Mouse (Mus musculus) kidney, postnatal 14 days (tissue): ENCODE measurements at regions not wholly inside any gene's neighbourhood (a gene's known extent, or its start where the extent isn't known, plus 50 kb on each side); places are given as distances from the start of the nearest gene placed in this dataset.
A peak's percentile ranks its signal among the peaks of the same experiment; 100 is the strongest.

Source experiments
- DNase-seq: peaks from one replicate; pipeline ENCODE4 v3.0.0; 2022; ENCODE audit warnings: mixed read lengths

GRCm38 (mm10) chr11:25330696-25331095 is 879.9 kb downstream of the 5730522E02Rik start:
- no peak for DNase-seq

- no peak for DNase-seq
Observed at GRCm38 (mm10) chr11:25322426-25322825, 888.1 kb downstream of the 5730522E02Rik start.

- no peak for DNase-seq
Observed at GRCm38 (mm10) chr11:25321494-25321893, 889.1 kb downstream of the 5730522E02Rik start.

- no peak for DNase-seq
Observed at GRCm38 (mm10) chr11:25314645-25315044, 895.9 kb downstream of the 5730522E02Rik start.

- no peak for DNase-seq
Observed at GRCm38 (mm10) chr11:25313879-25314278, 896.7 kb downstream of the 5730522E02Rik start.

- no peak for DNase-seq
Observed at GRCm38 (mm10) chr11:25313308-25313707, 897.3 kb downstream of the 5730522E02Rik start.

- no peak for DNase-seq
Observed at GRCm38 (mm10) chr11:25310754-25311153, 899.8 kb downstream of the 5730522E02Rik start.

GRCm38 (mm10) chr11:25301130-25301529 is 909.4 kb downstream of the 5730522E02Rik start:
- peak; percentile 65 for DNase-seq

GRCm38 (mm10) chr11:25288346-25288745 is 922.2 kb downstream of the 5730522E02Rik start:
- peak; percentile 2 for DNase-seq

- no peak for DNase-seq
Observed at GRCm38 (mm10) chr11:25287458-25288247, 922.9 kb downstream of the 5730522E02Rik start.

- no peak for DNase-seq
Observed at GRCm38 (mm10) chr11:25269936-25270540, 940.5 kb downstream of the 5730522E02Rik start.

- no peak for DNase-seq
Observed at GRCm38 (mm10) chr11:25262906-25263305, 947.7 kb downstream of the 5730522E02Rik start.

GRCm38 (mm10) chr11:25259691-25260090 is 950.9 kb downstream of the 5730522E02Rik start:
- DNase-seq: no peak

GRCm38 (mm10) chr11:25233360-25233890 is 977.1 kb downstream of the 5730522E02Rik start:
- DNase-seq: no peak
